Mouse (Mus musculus): ENCODE results near the gene Top2a.

Top2a gene

DNA sequence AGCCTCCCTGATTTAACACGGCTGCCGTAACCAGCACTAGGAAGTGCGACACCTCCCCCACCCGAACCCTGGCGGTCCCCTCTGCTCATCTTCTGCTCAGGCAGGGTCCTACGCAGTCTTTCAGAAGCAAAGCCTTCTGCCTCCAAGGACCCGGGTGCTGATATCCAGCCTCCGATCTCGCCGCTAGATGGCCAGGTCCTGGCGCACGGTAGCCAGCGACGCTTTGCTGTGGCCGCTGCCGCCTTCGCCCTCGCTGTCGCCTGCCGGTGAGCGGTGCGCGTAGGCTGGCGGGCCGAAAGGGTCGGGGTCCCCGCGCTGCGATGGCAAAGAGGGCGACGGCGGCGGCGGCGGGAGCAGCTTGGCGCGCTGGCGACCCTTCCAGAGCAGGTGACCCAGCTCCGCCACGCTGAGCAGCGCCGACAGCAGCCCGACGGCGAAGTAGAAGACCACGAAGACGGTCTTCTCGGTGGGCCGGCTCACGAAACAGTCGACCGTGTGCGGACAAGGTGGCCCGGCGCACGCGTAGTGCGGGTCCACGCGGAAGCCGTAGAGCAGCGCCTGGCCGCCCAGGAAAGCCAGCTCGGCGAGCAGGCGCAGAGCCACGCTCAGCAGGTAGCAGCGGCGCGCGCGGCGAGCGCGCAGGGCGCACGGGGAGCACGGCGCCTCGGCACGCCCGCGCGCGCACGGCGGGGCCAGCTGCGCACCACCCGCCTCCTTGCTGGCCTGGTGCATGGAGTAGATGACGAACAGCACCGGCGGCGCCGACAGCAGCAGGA, 41.8 kb downstream of the Top2a start:
- DNase-seq = peak; percentile 54

DNA sequence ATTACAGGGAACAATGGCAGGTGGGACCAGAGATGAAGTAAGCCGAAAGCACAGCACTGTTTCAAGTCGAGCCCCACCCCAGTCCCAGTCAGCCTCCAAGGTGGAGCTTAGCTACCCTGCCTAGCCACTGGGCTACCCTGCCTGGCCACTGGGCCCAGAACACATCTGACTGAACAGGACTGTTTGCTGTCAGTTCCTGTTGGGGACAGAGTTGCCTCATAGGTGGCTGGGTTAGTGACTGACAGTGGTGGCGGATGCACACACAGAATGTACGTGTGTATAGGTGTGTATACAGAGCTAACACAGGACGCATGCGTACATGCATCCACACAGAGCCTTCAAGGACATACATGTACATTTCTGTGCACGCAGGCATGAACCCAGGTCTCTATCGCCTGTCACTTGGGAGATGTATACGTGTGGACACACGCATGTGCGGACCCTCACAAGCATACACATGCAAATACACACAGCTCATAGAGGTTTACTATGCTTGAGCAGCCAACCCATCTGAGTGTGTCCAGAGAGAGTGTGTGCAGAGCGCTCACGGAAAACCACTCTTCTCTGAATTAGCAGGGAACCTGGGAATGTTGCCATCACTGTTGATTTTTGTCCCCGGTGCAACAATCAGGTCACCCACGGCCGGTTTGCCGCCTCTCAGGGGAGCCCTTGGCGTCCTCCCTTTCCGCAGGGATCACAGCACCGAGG, 42.5 kb downstream of the Top2a start:
- peak; percentile 68 for DNase-seq

DNA sequence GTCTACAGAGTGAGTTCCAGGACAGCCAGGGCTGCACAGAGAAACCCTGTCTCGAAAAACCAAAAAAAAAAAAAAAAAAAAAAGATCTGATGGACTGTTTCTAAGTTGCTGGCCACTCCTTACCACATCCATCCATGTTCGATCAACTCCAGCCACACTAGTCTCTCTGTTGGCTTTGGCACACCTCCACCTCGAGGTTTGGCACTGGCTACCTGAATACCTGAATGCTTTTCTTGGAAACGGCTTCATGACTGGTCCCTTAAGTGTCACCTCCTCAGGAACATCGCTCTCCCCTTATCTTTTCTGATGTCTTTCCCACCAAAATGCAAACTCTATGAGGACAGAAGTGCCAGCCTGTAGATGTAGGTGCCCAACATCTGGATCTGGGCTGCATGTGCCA, 44.6 kb downstream of the Top2a start:
- no peak for DNase-seq

DNA sequence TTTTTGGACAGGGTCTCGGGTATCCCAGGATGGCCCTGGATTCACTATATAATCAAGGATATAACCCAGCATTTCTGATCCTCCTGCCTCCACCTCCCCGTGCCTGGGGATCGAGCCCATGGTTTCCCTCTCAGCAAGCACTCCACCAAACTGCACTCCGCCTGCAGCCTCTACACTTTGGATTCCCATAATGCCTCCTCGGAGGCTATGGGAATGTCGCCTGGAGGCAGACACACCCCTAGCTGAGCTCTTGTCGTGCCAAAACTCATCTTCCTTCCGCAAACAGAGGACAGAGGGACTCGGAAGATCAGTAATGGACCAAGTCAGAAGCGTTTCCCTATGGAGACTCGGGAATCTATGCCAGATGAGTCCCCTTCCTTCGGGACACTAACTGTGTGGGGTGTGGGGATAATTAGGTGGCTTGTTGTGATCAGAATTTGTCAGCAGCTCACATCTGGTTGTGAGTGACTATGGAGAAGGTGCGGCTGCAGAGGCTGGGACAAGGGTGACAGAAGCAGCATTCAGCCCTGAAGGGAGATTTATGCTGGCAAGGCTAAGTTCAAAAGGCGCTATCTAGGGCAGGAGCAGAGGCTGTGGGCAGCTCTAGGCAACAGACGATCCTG, 45.4 kb downstream of the Top2a start:
- DNase-seq = no peak

DNA sequence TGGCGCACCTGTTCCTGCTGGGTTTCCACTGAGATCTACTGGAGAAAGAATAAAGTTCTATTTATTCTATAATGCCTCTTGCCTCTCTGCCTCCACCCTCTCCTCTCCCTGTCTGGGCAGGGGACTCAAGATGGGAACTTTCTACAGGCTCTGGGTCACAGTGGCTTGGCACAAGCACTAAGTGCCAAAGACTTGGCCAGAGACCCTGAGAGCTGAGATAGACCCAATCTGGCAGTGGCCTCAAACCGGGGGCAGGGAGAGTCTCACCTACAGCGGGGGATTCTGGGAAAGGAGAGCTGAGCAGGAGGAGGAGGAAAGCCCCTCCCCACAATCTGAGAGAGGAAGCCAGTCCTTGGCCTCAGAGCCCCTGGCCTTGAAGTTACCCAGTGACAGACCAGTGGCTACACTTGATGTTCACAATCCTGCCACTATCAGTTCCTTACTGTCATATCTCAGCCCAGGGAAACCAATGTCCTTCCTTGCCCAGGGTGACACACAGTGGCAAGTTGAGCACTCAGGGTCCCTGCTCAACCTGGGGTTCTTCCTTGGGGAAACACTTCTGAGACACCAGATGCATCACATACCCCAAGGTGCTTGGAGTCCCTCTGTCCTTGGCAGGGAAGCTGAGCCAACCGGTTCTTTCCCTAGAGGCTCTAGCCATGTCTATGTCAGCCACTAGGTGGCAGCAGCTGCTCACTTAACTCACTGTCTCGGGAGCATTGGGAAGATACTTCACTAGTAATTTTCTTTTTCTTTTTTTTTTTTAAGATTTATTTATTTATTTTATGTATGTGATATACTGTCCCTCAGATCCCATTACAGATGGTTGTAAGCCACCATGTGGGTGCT, 48.9 kb downstream of the Top2a start:
- peak; percentile 83 for DNase-seq

DNA sequence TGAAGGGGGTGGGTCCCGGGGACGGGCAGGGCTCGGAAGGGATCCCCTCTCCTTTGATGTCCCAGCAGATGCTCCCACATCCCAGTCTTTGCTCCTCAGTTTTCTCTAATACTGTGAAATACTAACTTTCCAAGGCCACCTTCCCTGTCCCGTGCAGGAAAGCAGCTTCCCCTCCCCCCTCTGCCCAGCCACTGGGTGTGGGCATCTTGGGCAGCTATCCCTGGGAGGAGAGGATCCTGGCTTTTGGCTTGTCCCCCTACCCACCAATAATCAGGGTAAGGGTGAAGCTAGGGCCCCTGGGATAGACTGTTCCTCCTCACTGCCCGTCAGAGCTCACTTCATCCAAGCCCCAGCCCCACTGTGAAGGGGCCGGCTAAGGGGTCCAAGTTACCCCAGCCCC, 49.8 kb downstream of the Top2a start:
- no peak for DNase-seq

DNA sequence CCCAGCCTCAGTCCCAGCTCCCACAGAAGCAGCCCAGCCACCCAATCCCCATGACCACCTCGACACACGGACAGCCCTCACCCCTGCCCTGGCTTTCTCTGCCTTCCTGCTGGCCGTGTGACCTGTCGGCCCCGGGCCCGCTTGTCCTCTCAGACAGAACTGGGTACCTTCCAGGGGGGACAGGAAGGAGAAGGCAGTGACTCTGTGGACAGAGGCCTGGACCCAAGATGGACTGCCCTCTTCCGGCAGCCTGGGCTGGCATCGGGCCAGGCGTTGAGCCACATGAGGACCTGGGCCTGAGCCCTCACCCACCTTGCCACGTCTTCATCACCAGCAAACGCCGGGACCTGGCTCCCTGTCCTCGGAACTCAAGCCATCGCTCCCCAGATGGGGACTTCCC, 50.4 kb downstream of the Top2a start:
- DNase-seq = peak; percentile 51

DNA sequence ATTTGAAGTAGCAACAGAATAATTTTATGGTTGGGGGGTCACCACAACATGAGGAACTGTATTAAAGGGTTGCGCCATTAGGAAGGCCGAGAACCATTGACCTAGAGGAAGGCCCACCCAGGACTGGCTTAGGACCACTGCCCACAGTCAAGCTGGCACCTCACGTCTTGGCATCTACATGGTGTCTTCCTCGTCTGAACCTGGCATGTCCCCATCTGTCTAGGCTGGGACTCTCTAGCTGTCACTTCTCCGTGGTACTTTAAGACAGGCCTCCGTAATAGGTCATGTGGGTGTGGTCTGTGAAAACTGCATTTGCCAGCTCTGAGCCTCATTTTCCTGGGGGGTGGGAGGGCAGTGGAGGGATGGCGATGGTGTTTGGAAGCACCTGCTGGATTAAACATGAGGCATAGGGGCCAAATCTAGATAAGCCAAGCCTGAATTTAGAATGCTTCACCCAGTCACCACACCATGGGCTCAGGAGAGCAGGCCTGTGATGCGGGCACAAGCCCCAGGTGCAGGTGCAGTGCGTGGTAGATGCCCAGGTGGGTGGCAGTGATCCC, 51.1 kb downstream of the Top2a start:
- DNase-seq = no peak

DNA sequence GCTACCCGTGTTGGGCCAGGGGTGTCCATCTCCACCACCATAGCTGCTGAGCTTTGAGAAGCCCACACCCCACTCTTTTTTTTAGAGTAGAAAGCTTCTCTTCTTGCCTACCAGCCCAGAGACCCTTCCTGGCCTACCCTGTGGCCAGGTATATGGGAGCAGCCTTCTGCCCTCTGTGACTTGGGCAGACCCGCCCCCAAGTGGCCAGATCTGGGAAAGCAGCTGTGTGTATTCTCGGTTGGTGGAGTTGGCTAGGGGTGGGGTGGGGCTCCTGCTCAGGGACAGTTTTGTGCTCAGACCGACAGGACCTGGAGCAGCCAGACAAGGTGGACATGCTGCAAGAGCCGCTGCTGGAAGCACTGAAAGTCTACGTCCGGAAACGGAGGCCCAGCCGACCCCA, 51.8 kb downstream of the Top2a start:
- DNase-seq = peak; percentile 87

DNA sequence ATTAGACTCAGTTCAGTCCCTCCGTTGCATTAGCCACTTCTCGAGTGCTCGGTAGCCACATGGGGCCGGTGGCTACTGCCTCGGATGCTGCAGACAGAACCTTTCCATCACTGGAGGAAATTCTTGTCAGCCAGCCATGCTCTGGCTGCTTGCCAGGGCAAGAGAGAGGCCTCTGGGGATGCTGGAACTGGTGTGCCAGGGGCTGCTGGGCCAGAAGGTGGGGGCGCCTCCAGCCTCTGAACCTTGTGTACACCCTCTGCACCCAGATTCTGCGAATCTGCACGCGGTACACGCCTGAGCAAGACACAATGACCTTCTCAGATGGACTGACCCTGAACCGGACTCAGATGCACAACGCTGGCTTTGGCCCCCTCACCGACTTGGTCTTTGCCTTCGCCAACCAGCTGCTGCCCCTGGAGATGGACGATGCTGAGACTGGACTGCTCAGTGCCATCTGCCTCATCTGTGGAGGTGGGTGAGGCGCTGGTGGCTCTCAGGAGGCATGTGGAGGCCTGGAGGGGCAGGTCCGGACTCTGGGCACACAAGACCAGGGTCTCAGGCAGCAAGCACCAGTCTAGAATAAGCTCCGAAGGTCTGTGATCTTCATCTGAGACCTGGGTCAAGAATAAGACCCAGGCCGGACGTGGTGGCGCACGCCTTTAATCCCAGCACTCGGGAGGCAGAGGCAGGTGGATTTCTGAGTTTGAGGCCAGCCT, 52.5 kb downstream of the Top2a start:
- no peak for DNase-seq

DNA sequence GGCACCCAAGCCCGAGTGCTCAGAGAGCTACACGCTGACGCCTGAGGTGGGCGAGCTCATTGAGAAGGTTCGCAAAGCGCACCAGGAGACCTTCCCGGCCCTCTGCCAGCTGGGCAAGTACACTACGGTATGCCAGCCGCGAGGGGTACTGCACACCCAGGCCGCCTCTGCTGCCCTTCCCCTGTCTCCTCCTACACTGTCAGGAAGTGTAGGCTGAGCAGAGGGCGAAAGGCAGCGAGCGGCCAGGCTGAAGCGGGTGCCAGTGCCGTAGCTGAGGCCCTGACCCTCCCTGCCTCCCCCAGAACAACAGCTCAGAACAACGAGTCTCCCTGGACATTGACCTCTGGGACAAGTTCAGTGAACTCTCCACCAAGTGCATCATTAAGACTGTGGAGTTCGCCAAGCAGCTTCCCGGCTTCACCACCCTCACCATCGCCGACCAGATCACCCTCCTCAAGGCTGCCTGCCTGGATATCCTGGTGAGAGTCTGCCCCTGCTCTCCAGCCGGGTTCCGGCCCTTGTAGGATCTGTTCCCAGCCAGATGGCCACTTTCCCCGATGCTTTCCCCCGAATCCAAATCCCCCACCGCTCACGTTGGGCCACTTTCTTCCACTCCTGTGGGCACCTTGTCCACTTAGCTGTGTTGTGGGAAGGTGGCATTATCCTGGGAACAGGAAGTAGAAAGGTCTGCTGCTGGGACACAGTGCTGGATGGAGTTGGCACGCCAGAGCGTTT, 53.6 kb downstream of the Top2a start:
- peak; percentile 93 for DNase-seq

DNA sequence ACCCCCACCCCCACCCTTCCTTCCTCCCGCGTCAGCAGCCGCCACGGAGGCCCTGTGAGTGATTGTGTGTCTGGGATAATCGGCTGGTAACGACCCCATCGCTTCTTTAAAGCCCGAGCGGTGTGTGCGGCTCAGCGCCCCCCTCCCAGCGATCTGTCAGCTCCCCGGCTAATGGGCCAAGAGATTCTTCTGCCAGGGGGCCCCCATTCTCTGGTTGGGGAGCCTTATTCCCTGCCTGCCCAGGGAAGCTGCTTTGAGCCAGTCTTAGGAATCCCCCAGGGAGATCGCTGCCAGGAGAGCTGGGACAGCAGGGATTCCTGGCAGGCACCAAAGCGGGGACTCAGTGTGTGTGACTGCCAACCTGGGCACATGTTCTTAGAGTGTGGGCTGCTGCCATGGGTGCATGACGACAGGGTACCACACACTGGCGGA, 54.5 kb downstream of the Top2a start:
- DNase-seq = no peak

DNA sequence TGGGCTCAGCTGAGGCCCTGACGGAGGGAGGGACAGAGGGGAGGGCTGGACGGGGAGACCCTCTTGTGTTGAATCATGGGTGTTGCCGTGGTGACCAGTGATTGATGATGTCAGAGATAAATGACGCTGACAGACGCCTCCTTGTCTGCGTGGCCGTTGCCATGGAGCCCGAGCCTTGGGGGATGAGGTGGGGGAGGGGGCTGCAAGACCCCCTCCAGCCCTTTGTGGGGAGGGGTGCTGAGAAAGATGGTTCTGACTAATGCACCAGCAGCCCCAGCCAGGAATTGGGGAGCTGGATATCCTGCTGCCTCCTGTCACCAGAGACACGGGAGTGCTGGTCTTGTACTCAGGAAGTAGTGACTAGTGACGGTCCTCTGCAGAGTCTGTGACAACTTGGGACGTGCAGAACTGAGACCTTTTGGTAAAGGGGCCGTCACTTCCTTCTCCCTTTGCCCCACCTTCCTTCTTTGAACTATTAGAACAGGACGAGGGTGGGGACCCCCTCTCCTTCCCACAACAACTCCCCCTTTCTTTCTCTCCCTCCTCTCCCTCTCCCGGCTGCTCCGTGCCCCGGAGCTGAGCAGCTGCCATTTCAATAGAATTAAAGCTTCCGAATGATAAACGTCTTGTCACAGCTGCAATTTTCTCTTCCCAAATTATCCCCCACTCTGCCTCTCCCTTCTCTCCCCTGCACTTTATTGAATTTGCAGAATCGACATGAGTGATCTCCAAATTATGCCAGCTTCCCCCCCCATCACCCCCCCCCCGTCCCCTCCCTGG, 55.1 kb downstream of the Top2a start:
- peak; percentile 17 for DNase-seq

DNA sequence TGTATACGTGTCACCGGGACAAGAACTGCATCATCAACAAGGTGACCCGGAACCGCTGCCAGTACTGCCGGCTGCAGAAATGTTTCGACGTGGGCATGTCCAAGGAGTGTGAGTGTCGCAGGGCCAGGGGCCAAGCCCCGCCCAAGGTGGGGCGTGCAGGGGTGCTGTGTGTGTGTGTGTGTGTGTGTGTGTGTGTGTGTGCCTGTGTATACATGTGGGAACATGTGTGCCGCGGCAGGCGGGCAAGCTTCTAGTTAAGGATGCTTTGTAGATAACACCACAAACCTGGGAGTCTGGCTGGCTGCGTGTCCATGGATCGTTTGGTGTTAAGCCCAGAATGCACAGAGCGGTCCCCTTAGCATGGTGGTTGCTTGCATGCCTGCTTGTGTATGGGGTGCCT, 55.9 kb downstream of the Top2a start:
- peak; percentile 14 for DNase-seq

DNA sequence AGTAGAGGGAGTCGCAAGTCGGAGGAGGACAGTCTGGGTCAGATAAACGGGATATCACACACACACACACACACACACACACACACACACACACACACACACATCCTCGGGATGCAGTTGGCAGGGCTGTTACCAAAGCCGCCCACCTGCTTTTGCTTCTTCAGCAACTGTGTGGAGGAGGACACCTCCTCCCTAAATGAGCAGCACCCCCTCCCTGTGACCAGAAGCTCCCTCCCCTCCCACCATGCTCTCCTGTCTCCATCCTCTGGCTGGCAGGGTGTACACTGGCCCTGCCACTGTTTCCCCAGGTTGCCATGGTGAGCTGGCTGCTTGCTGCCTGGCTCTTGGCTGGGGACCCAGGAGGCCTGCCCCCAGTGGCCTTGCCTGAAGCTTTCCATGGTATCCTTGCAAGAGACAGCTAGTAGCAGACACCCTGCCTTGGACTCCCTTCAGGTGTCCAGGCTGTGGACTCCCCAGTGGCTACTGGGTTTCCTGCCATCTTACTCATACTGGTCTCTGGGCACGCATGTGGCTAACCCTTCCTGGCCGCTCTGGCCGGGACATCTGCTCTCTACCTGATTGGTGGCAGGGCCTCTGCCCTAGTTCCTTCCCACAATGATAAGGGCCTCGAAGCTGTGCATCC, 57.4 kb downstream of the Top2a start:
- peak; percentile 48 for DNase-seq

DNA sequence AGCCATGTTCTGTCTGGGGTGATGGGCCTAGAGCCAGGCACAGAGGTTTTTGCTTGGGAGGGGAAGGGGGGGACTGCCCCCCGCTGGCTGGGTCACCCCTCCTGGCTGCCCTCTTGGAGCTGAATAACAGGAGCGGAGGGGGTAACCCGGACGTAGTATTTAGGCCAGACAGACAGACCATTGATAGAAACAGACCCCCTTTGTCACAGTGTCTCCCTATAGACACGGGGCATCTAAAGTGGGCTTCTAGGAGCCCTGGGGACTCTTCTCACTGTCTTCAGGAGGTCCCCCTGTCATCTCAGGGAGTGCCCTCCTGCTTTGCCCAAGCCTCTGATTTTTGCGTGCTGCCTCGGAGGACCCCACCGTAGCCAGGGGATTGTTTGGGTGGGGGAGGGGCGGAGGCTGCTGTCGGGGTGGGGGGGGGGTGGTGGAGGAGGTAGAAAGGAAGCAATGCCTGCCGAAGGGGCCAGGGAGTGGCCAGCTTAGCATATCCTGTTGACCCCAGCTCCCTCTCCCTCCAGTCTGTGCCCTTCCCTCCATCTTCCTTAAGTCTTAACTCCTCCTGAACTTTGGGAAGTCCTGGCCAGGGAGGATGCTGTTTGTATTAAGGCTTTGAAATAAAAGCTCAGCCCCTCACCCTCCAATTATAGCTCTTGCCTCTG, 58.4 kb downstream of the Top2a start:
- DNase-seq = no peak

DNA sequence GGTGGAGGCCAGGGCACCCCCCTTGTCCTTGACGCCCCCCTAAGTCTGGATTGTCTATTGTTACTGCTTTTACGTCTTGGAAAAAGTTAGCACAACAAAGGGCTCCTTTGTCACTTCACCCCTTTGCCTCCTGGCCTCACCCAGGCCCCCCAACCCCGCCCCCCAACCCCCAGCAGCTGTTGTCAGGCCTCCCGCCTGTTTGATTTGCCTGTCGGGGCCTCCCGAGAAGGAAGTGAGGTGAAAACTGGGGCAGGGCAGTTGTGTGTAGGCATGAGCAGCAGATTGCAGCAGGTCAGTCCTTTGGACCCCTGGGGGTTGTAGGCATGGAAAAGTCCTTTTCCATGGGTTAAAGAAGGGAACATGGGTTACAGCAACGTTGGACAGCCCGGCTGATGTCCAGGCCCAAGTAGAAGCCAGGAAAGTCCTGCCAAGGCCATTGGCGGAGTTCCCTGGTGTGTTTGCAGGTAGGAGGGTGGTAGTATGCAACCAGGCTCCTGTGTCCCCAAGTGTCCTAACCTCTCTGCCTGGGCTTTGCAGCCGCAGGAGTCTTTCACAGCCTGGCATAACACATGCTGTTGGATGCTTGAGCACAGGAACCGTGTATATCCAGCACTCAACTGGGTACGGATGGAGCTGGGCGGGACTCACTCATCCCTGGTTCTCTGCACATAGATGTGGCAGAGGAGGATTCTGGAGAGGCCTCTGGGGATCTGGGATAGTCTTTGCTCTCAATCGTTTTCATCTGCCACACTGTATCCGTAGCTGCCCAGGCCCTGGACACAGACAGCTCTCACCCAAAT, 59.2 kb downstream of the Top2a start:
- peak; percentile 65 for DNase-seq

DNA sequence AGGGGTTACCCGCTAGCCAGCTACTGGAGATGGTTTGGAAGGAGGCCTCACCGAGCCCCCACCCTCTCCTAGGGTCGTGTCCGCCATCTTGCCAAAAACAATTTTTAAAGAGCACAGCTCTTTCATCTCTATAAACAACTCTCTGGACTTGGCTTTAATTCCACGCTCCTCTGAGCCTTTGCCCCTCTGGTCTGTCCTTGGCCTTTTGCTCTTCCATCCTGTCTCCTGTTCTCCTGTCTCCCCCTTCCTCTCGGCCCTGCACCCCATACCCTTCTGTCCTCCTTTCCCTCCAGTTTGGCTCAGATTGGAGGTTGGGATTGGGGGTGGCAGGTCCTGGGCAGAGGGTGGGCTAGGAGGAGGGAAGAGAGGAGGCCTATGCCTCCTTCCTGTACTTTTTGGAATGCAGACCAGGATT, 59.8 kb downstream of the Top2a start:
- DNase-seq = no peak
